Mouse (Mus musculus) ES-E14 (cell line): ENCODE data around the gene Slk. TPM values are rescaled to one million over a fixed set of nuclear protein-coding genes. Genes with fewer than 3 reads are reported as not detected.
A peak's percentile ranks its signal among the peaks of the same experiment; 100 is the strongest.

ENCODE experiments used
- DNase-seq: peaks from one replicate; pipeline ENCODE4 v3.0.0-alpha.2; 2013; ENCODE audit warnings: low read depth, low spot score
- H3K27ac ChIP-seq: 2 replicates; pipeline ENCODE4 v1.5.1; 2012; ENCODE audit warnings: low read depth, mild to moderate bottlenecking, low read length, moderate library complexity, mixed read lengths; ENCODE audit not compliant: poor library complexity, insufficient read depth, severe bottlenecking
- H3K36me3 ChIP-seq: 2 replicates; pipeline ENCODE4 v1.6.1; 2012; ENCODE audit warnings: mild to moderate bottlenecking, low read length, moderate library complexity, mixed read lengths; ENCODE audit not compliant: control insufficient read depth, poor library complexity, insufficient read depth, severe bottlenecking
- H3K4me1 ChIP-seq, 2 experiments: fragments of 150-350 bp in 1 of 2; sonication (generic) in 1 of 2; 2 replicates each; pipeline ENCODE4 v1.6.1; 2012; ENCODE audit warnings: low read length in 2 of 2, mild to moderate bottlenecking in 1 of 2, mixed read lengths in 1 of 2; ENCODE audit not compliant: control insufficient read depth in 2 of 2, insufficient read depth in 2 of 2, poor library complexity in 1 of 2
- H3K4me3 ChIP-seq, 2 experiments: fragments of 150-350 bp in 1 of 2; sonication (generic) in 1 of 2; 2 replicates each; pipeline ENCODE4 v1.5.1; 2012; ENCODE audit warnings: low read length in 2 of 2, low read depth in 1 of 2, mild to moderate bottlenecking in 1 of 2, mixed read lengths in 1 of 2; ENCODE audit not compliant: insufficient read depth in 1 of 2, poor library complexity in 1 of 2, severe bottlenecking in 1 of 2
- H3K9ac ChIP-seq: 2 replicates; pipeline ENCODE4 v1.6.1; 2012; ENCODE audit warnings: low read depth, mild to moderate bottlenecking, low read length, mixed read lengths; ENCODE audit not compliant: poor library complexity, insufficient read depth, severe bottlenecking
- H3K9me3 ChIP-seq: fragments of 150-350 bp; sonication (generic); 2 replicates; pipeline ENCODE4 v1.6.1; 2012; ENCODE audit warnings: low read depth, mild to moderate bottlenecking, low read length; ENCODE audit not compliant: control insufficient read depth, insufficient read depth
- CHD2 ChIP-seq: IDR thresholded peaks from 2 replicates; pipeline ENCODE4 v1.6.1; 2014; ENCODE audit warnings: mild to moderate bottlenecking, low read depth, low read length, inconsistent platforms
- HCFC1 ChIP-seq: IDR thresholded peaks from 2 replicates; pipeline ENCODE4 v1.6.1; 2012; ENCODE audit warnings: low read length, inconsistent platforms, borderline replicate concordance; ENCODE audit not compliant: insufficient read depth
- MAFK ChIP-seq: IDR thresholded peaks from 2 replicates; pipeline ENCODE4 v1.6.1; 2014; ENCODE audit warnings: mild to moderate bottlenecking, low read depth, low read length, inconsistent platforms; ENCODE audit not compliant: insufficient read depth
- ZC3H11A ChIP-seq: IDR thresholded peaks from 2 replicates; pipeline ENCODE4 v1.6.1; 2012; ENCODE audit warnings: low read depth, mild to moderate bottlenecking, inconsistent platforms, low read length, borderline replicate concordance
- ZNF384 ChIP-seq: IDR thresholded peaks from 2 replicates; pipeline ENCODE4 v1.6.1; 2012; ENCODE audit warnings: low read depth, low read length, inconsistent platforms
- in situ Hi-C, 2 experiments: fragments of 600-800 bp; cut with MboI; formaldehyde crosslinking; loops; one replicate each; pipeline ENCODE4 v1.15.1; 2025; ENCODE audit warnings: low sequenced_read_pairs in 2 of 2, inconsistent platforms in 1 of 2; ENCODE audit not compliant: unreplicated experiment in 2 of 2
- total RNA-seq: library from RNA; depleted of rRNA; stranded (reverse); fragments of 300-350 nt; gene quantifications from 2 replicates; pipeline ENCODE4 v1.2.3, GENCODE M21; 2012

Gene Slk
- total RNA-seq, 1 experiment: 23.4 TPM

DNA sequence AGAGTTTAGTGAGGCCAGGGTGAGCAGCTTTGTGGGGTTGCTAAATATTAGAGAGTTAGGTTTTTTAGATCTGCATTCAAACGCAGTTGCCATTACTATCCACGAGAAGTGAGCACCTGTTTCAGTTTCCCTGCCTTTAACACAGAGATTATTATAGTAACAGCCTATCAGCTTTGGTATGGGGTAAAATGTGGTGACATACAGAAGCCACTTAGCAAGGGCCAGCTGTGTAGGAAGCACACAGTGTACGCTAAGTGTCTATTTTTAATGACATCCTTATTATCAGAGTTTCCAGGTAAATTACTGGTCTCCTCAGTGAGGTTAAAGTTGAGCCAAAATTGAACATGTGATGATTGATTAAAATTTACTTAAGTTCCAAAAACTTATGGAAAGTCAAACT is 5.8 kb upstream of the Slk start:
- 0 out of 4 replicates have a peak, but pooled peaks cover 0 to 2% of the 10 kb centered on the region in 2 experiments for H3K4me1 ChIP-seq
- in situ Hi-C loops: no loop called here
- no peak overlapping the region for H3K9ac ChIP-seq
- no peaks in the 10 kb centered on the region for H3K9me3 ChIP-seq
- no peak overlapping the region for H3K4me3 ChIP-seq
- H3K36me3 ChIP-seq: no peaks in the 10 kb centered on the region
- TF ChIP-seq ZC3H11A (no peak), ZNF384 (no peak), HCFC1 (no peak), MAFK (no peak), CHD2 (no peak)
- H3K27ac ChIP-seq: no peak overlapping the region
- no peak for DNase-seq

GRCm38 (mm10) chr19:47578581-47579224 is 775 bp upstream of the Slk start:
- no peaks in the 10 kb centered on the region for H3K36me3 ChIP-seq
- in situ Hi-C loops: no loop called here
- H3K4me1 ChIP-seq: peaks cover 2% of the 10 kb centered on the region in 2 experiments; a peak in 2 of 4 replicates
- peak overlapping the region; percentile 91 for H3K9ac ChIP-seq
- no peaks in the 10 kb centered on the region for H3K9me3 ChIP-seq
- peak overlapping the region; percentile 73 to 86 for H3K4me3 ChIP-seq
- TF ChIP-seq HCFC1 (no peak), MAFK (no peak)
- peak; percentile 35 for DNase-seq
- H3K27ac ChIP-seq: no peak overlapping the region; the same call in 1 of the 2 replicates

DNA sequence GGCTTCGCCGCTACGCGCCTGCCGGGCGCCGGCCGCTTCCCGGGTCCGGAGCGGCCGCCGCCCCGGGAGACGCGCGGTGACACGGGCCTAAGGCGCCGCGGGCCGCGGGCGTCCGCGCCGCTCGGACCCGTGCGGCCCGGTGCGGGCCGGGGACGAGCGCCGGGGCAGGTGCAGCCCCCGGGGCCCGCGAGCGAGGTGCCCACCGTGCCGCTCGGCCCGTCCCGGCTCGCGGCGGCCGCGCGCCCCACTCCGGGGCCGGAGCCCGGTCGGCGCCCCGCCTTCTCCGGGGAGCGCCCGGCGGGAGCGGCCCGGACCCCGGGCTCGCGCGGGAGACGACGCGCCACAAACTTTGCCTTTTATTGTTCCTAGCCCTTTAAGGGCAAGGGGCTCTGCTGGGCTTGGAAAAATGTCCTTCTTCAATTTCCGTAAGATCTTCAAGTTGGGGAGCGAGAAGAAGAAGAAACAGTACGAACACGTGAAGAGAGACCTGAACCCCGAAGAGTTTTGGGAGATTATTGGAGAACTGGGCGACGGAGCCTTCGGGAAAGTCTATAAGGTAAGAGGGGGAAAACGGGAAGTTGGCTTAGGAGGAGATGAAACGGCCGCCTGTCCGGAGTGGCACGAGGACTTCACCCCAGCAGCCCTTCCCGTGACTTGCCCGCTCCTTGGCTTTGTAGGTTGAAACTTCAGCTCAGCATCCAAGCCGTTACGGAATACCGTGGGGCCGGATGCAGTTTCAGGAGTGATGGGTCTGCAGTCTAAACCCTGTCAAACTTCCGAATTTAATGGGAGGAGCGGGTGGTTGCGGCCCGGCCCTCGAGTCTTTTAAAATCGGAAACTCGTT is 532 bp downstream of the Slk start:
- Histone ChIP-seq H3K9ac (peak overlapping the region; percentile 91), H3K36me3 (no peaks in the 10 kb centered on the region), H3K27ac (peak overlapping the region; percentile 51; the same call in 1 of the 2 replicates), H3K4me1 (peaks cover 2% of the 10 kb centered on the region in 2 experiments; a peak in 2 of 4 replicates), H3K9me3 (no peaks in the 10 kb centered on the region), H3K4me3 (peak overlapping the region; percentile 86 to 98)
- no peak for TF ChIP-seq CHD2
- TF ChIP-seq MAFK: no peak
- no peak for TF ChIP-seq ZC3H11A
- no peak for TF ChIP-seq ZNF384
- no peak for TF ChIP-seq HCFC1
- peak; percentile 19 for DNase-seq
- in situ Hi-C loops: no loop called here

- no peaks in the 10 kb centered on the region for H3K9me3 ChIP-seq
Observed at GRCm38 (mm10) chr19:47585772-47586171, 6.3 kb downstream of the Slk start.

More at GRCm38 (mm10) chr19:47585772-47586171, 6.3 kb downstream of the Slk start:
- H3K4me1 ChIP-seq: peaks cover 0 to 2% of the 10 kb centered on the region in 2 experiments; a peak in 2 of 4 replicates
- H3K4me3 ChIP-seq: no peak overlapping the region
- DNase-seq: no peak
- no peak overlapping the region for H3K27ac ChIP-seq
- no peaks in the 10 kb centered on the region for H3K36me3 ChIP-seq
- in situ Hi-C loops: no loop called here
- H3K9ac ChIP-seq: no peak overlapping the region
- TF ChIP-seq CHD2 (no peak), ZC3H11A (no peak), MAFK (no peak), ZNF384 (no peak), HCFC1 (no peak)
